ENCODE assay signal across 15 mouse cellular contexts in the genomic region with DNA sequence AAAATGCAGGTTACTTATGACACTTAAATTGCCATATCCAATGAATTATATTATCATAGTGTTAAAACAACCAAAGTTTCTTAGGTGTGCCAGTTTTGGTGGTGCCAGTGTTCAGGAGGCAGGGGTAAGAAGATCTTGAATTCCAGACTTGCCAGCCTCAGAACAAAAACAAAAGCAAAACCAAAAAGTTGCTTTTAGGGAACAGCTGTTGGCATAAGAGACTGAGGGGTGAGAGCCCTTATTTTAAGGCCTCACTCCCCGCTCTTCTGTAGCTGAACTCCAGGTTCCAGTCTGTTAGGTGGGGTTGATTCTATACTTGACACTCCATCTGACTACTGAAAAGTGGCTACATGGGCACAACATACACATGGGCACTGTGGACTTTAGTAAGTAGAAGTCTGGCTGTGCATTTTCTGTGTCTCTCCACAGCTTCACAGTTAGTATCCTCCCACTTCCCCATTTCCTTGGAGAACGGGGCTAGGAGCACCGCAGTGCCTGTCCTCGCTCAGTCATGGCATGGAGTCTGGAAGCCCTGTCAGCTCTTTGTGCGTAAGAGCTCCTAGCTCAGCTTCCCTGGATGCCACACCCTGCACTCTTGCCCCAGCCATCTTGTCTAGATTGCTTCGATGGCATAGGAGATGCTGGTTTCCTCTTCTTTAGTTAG.
DNase-seq lines count a peak whose midpoint lies in the region; ATAC-seq and TF ChIP-seq lines count a peak whose summit lies in the region.
"Had no signal": no experiment of that assay in that cellular context is flagged by ENCODE, and none has a peak within 500 bp of the region (broad histone marks: within the 10 kb centered on the region; RNA-seq: fewer than 3 reads in every experiment).

No protein-coding gene starts in this region.

- 0 out of 2 replicates have a peak overlapping the region, but pooled peaks have one; percentile 46 for H3K27ac ChIP-seq in intestine, embryonic 16.5 days (ENCODE audit: low read length)
- no peak overlapping the region for H3K27ac ChIP-seq in intestine, postnatal 0 days (ENCODE audit: low read depth, low read length)
- peak overlapping the region; percentile 48 for H3K27ac ChIP-seq in bone marrow macrophage, adult 2 months (ENCODE audit: insufficient read depth, low read depth, low read length)
- peak overlapping the region; percentile 51; the same call in 1 of the 2 replicates for H3K27ac ChIP-seq in liver, embryonic 12.5 days
- H3K27ac ChIP-seq: liver, embryonic 14.5 days had no signal

- intact Hi-C loops in left cerebral cortex, postnatal 10 days (cut with DNase I), result no loop called here

- TF ChIP-seq CTCF in intestine, postnatal 0 days (IDR thresholded peaks at IDR 0.05; ENCODE audit: low read depth), result no peak
- no peak for TF ChIP-seq CTCF in bone marrow macrophage, adult 2 months (IDR thresholded peaks at IDR 0.05; ENCODE audit: low read depth, low read length)

- H3K36me3 ChIP-seq in intestine, embryonic 16.5 days (ENCODE audit: control insufficient read depth, insufficient read depth, low read length), result no peaks in the 10 kb centered on the region
- H3K36me3 ChIP-seq in intestine, postnatal 0 days (ENCODE audit: control insufficient read depth, insufficient read depth), result no peaks in the 10 kb centered on the region
- H3K36me3 ChIP-seq in liver, embryonic 12.5 days, result no peaks in the 10 kb centered on the region
- H3K36me3 ChIP-seq: heart, embryonic 15.5 days had no signal

- DNase-seq in MN1 (ENCODE audit: low spot score), result peak; percentile 17
- no peak for DNase-seq in left cerebral cortex, postnatal 10 days (ENCODE audit: extremely low spot score in 1 of 2, low spot score in 2 of 2)
- no peak for DNase-seq in gastrocnemius, adult 8-10 months (ENCODE audit: low spot score in 2 of 2)
- DNase-seq: kidney, postnatal 36 days; lung, postnatal 4 days; right cerebral cortex, postnatal 14 days had no signal

- 81% methylated on average over 6 of the region's 6 CpGs for WGBS in intestine, embryonic 16.5 days
- WGBS in intestine, postnatal 0 days, result 85% methylated on average over 6 of the region's 6 CpGs
- 58% methylated on average over 6 of the region's 6 CpGs for WGBS in liver, embryonic 12.5 days (ENCODE audit: insufficient replicate concordance)

- H3K4me3 ChIP-seq in intestine, embryonic 16.5 days (ENCODE audit: low read length), result no peak overlapping the region
- H3K4me3 ChIP-seq in intestine, postnatal 0 days (ENCODE audit: low read depth, low read length), result no peak overlapping the region
- no peak overlapping the region for H3K4me3 ChIP-seq in bone marrow macrophage, adult 2 months (ENCODE audit: insufficient read depth, low read length)
- no peak overlapping the region for H3K4me3 ChIP-seq in liver, embryonic 12.5 days

- TF ChIP-seq POLR2A in bone marrow macrophage, adult 2 months (IDR thresholded peaks at IDR 0.05; ENCODE audit: borderline replicate concordance, low read depth, low read length), result no peak

- no peak for ATAC-seq in intestine, embryonic 16.5 days
- no peak for ATAC-seq in intestine, postnatal 0 days
- no peak for ATAC-seq in liver, embryonic 12.5 days
- ATAC-seq: forebrain, embryonic 16.5 days had no signal

- no peaks in the 10 kb centered on the region for H3K27me3 ChIP-seq in intestine, embryonic 16.5 days (replicated peaks; ENCODE audit: control insufficient read depth, insufficient read depth, low read length)
- H3K27me3 ChIP-seq in intestine, postnatal 0 days (replicated peaks; ENCODE audit: control insufficient read depth, insufficient read depth, low read length), result no peaks in the 10 kb centered on the region
- H3K27me3 ChIP-seq in liver, embryonic 12.5 days (replicated peaks), result no peaks in the 10 kb centered on the region
- H3K27me3 ChIP-seq: CH12.LX; heart, embryonic 15.5 days; Patski had no signal

- no peak overlapping the region for H3K4me2 ChIP-seq in intestine, embryonic 16.5 days (ENCODE audit: low read depth, low read length)
- no peak overlapping the region for H3K4me2 ChIP-seq in intestine, postnatal 0 days (replicated peaks; ENCODE audit: low read depth)
- H3K4me2 ChIP-seq in liver, embryonic 12.5 days, result no peak overlapping the region

- 0 out of 2 replicates have a peak, but pooled peaks cover 3% of the 10 kb centered on the region for H3K4me1 ChIP-seq in intestine, embryonic 16.5 days (ENCODE audit: control insufficient read depth, insufficient read depth, low read length)
- H3K4me1 ChIP-seq in intestine, postnatal 0 days (replicated peaks; ENCODE audit: control insufficient read depth, insufficient read depth, low read length), result no peaks in the 10 kb centered on the region
- H3K4me1 ChIP-seq in bone marrow macrophage, adult 2 months (ENCODE audit: control insufficient read depth, insufficient read depth, low read length), result peaks cover 14% of the 10 kb centered on the region
- H3K4me1 ChIP-seq in liver, embryonic 12.5 days, result peaks cover 18% of the 10 kb centered on the region

- no peaks in the 10 kb centered on the region for H3K9me3 ChIP-seq in intestine, embryonic 16.5 days (ENCODE audit: control insufficient read depth, low read length)
- no peaks in the 10 kb centered on the region for H3K9me3 ChIP-seq in intestine, postnatal 0 days (ENCODE audit: control insufficient read depth)
- no peaks in the 10 kb centered on the region for H3K9me3 ChIP-seq in liver, embryonic 12.5 days (replicated peaks)
- H3K9me3 ChIP-seq: heart, embryonic 15.5 days had no signal

- H3K9ac ChIP-seq in intestine, embryonic 16.5 days (ENCODE audit: low read depth, low read length), result no peak overlapping the region
- no peak overlapping the region for H3K9ac ChIP-seq in intestine, postnatal 0 days (ENCODE audit: low read depth, low read length)
- H3K9ac ChIP-seq in liver, embryonic 12.5 days, result no peak overlapping the region
- H3K9ac ChIP-seq: heart, embryonic 15.5 days; liver, embryonic 14.5 days had no signal
